Mouse (Mus musculus): ENCODE measurements at regions not wholly inside any gene's neighbourhood (a gene's known extent, or its start where the extent isn't known, plus 50 kb on each side); places are given as distances from the start of the nearest gene placed in this dataset.

DNA sequence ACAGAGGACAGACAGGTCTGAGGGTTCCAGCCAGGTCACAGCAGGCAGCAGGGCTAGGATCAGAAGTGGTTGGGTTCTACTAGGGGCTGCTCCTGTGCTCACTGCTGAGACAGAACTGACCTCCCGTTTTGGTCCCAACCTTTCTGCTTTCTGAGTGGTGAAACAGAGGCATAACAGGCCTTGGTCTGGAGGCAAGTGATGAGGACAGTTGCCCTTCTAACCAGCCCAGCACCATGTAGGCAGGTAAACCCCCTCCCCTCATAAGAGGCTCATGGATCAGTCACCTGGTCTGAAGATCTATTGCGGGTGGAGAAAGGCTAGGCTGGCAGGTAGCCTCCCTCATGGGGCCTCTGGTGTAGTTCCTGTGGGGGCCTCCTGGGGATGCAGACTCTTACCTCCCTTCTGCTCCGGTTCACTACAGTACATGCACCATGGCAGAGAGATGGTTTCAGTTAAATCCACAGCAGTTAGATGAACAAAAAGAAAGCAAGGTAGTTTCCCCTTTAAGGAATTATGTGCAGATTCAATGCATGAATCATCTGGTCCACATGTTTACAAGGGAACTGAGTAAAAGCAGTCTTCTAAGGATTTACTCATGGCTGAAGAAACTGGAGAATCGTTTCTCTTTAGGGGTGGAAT is 61.2 kb downstream of the Calml3 start:
- H3K36me3 ChIP-seq (replicated peaks; ENCODE audit: control insufficient read depth, insufficient read depth, low read depth, low read length): no peaks in the 10 kb centered on the region
- peak overlapping the region; percentile 95 for H3K27ac ChIP-seq (replicated peaks; ENCODE audit: low read depth, low read length)
- no peaks in the 10 kb centered on the region for H3K9me3 ChIP-seq (replicated peaks; ENCODE audit: control insufficient read depth, low read length)
- peak overlapping the region; percentile 50 for H3K9ac ChIP-seq (replicated peaks; ENCODE audit: low read length)
- 16% methylated on average over 4 of the region's 4 CpGs for WGBS
- no peak overlapping the region for H3K4me3 ChIP-seq (ENCODE audit: low read depth, low read length)
- no peak overlapping the region for H3K4me2 ChIP-seq (ENCODE audit: low read depth, low read length)
- peaks cover 3% of the 10 kb centered on the region; the same call in 1 of the 2 replicates for H3K4me1 ChIP-seq (ENCODE audit: control insufficient read depth, insufficient read depth, low read length)
- peak; percentile 76 for ATAC-seq (replicated peaks; ENCODE audit: insufficient number of reproducible peaks, low FRiP score, low TSS enrichment, low read depth)
- DNase-seq (ENCODE audit: low spot score): peak; percentile 74
- no peaks in the 10 kb centered on the region for H3K27me3 ChIP-seq (ENCODE audit: control insufficient read depth, insufficient read depth, low read length)

DNA sequence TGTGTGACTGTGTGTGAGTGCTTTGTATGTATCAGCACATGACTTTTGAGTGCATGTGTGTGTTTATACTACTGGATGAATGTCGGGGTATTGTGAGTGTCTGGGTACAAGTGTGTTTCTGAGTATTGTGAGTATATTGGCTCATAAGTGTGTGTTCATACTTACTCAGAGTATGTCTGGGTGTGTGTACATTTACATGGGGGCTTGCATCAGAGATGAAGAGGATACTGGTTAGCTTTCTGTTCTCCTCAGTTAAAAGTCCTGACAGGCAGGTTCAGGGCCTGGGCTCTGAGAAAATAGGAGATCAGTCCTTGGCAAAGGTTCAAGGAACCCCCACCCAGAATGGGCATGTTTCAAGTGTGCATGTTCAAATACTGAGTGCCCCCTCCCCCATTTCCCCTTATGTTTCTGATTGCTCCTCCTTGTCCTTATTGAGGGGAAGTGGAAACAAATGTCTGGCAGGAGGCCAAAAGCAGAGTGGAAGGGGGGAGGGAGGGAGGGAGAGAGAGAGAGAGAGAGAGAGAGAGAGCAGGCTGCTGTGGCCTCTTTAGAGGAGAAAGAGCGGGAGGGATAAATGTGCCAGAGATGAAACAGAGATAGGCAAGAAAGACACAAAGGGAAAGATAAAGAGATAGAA is 61.9 kb downstream of the Calml3 start:
- Histone ChIP-seq H3K9ac (replicated peaks; ENCODE audit: low read length) (peak overlapping the region; percentile 50), H3K4me2 (ENCODE audit: low read depth, low read length) (no peak overlapping the region), H3K9me3 (replicated peaks; ENCODE audit: control insufficient read depth, low read length) (no peaks in the 10 kb centered on the region), H3K4me3 (ENCODE audit: low read depth, low read length) (no peak overlapping the region), H3K27ac (replicated peaks; ENCODE audit: low read depth, low read length) (peak overlapping the region; percentile 95), H3K27me3 (ENCODE audit: control insufficient read depth, insufficient read depth, low read length) (no peaks in the 10 kb centered on the region), H3K4me1 (ENCODE audit: control insufficient read depth, insufficient read depth, low read length) (peaks cover 3% of the 10 kb centered on the region; the same call in 1 of the 2 replicates), H3K36me3 (replicated peaks; ENCODE audit: control insufficient read depth, insufficient read depth, low read depth, low read length) (no peaks in the 10 kb centered on the region)
- DNase-seq (ENCODE audit: low spot score) (peak; percentile 94), ATAC-seq (replicated peaks; ENCODE audit: insufficient number of reproducible peaks, low FRiP score, low TSS enrichment, low read depth) (peak; percentile 60)
- WGBS: 43% methylated on average over 2 of the region's 2 CpGs

DNA sequence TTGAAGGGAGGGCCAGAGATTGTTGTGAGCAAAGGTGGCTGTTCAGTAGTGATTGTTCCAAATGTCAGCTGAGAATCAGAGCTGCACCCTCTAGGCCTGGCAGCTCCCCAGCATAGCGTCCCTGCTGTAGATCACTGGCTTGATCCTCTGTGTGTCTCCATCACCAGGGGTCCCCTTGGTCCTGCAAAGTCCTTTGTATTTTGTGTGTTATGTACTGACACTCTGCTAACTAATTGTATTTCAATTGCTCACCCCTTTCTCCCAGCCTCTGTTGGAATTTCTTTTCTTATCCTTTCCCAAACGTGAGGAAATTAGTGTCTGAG is 73.5 kb downstream of the Calml3 start:
- no peak overlapping the region for H3K4me2 ChIP-seq (ENCODE audit: low read depth, low read length)
- DNase-seq (ENCODE audit: low spot score) (no peak), ATAC-seq (replicated peaks; ENCODE audit: insufficient number of reproducible peaks, low FRiP score, low TSS enrichment, low read depth) (peak; percentile 68)
- no peaks in the 10 kb centered on the region for H3K36me3 ChIP-seq (replicated peaks; ENCODE audit: control insufficient read depth, insufficient read depth, low read depth, low read length)
- no peaks in the 10 kb centered on the region for H3K9me3 ChIP-seq (replicated peaks; ENCODE audit: control insufficient read depth, low read length)
- 9% methylated on average over 2 of the region's 2 CpGs for WGBS
- H3K9ac ChIP-seq (replicated peaks; ENCODE audit: low read length): no peak overlapping the region
- no peak overlapping the region for H3K4me3 ChIP-seq (ENCODE audit: low read depth, low read length)
- peak overlapping the region; percentile 28 for H3K27ac ChIP-seq (replicated peaks; ENCODE audit: low read depth, low read length)
- H3K4me1 ChIP-seq (ENCODE audit: control insufficient read depth, insufficient read depth, low read length): no peaks in the 10 kb centered on the region
- H3K27me3 ChIP-seq (ENCODE audit: control insufficient read depth, insufficient read depth, low read length): no peaks in the 10 kb centered on the region

DNA sequence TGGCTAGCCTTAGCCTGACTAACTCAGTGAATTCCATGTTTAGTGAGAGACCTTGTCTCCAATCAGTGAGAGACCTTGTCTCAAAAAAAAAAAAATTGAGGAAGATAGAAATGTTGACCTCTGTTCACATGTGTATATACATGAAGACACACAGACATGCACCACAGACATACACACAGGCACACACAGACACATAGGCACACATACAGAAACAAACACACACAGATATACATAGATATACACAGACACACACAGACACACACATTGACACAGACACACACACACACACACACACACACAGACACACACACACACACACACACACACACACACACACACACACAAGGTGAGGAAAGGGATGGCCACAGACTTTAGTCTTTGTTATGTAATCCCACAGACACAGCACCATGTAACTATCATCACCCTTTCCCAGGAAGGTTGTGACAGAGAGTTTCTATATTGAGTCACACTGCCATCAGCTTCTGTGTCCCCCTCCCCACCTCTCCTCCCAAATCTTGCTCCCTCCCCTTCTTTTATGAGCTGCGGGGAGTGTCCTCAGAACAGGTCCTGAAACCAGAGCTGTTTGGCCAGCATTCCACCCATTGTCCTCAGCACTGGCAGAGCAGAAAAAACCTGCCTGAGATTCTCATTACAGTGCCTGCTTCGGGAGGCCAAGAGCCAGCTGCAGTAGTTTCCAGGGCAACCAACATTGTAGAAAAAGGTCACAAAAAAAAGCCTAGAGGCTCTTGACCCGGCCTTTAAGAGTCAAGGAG is 74.0 kb downstream of the Calml3 start:
- Histone ChIP-seq H3K9ac (replicated peaks; ENCODE audit: low read length) (0 out of 2 replicates have a peak overlapping the region, but pooled peaks have one; percentile 22), H3K36me3 (replicated peaks; ENCODE audit: control insufficient read depth, insufficient read depth, low read depth, low read length) (no peaks in the 10 kb centered on the region), H3K4me2 (ENCODE audit: low read depth, low read length) (no peak overlapping the region), H3K4me3 (ENCODE audit: low read depth, low read length) (no peak overlapping the region), H3K27me3 (ENCODE audit: control insufficient read depth, insufficient read depth, low read length) (no peaks in the 10 kb centered on the region), H3K9me3 (replicated peaks; ENCODE audit: control insufficient read depth, low read length) (no peaks in the 10 kb centered on the region), H3K27ac (replicated peaks; ENCODE audit: low read depth, low read length) (peak overlapping the region; percentile 28), H3K4me1 (ENCODE audit: control insufficient read depth, insufficient read depth, low read length) (no peaks in the 10 kb centered on the region)
- WGBS: 0% methylated on average over 3 of the region's 3 CpGs
- ATAC-seq (replicated peaks; ENCODE audit: insufficient number of reproducible peaks, low FRiP score, low TSS enrichment, low read depth) (peak; percentile 88), DNase-seq (ENCODE audit: low spot score) (peak; percentile 69)

DNA sequence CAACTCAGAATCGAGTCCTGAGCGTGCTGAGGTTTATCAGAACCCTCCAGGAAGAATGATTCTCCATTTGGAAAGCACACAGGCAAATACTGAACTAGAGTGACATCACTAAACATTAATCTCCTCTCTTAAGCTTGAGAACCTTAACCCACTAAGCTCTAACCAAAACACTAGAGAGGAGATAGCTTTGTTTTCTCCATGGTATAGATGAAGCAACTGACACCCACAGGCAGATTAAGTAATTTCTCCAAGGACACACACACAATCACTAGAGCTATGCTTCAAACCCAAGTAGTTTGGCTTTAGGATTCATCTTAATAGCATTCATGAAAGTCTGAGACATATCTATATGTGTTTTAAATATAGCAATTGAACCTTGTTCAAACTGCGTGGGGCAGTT is 75.2 kb downstream of the Calml3 start:
- Histone ChIP-seq H3K9ac (replicated peaks; ENCODE audit: low read length) (no peak overlapping the region), H3K4me2 (ENCODE audit: low read depth, low read length) (no peak overlapping the region), H3K27ac (replicated peaks; ENCODE audit: low read depth, low read length) (no peak overlapping the region), H3K4me3 (ENCODE audit: low read depth, low read length) (no peak overlapping the region), H3K4me1 (ENCODE audit: control insufficient read depth, insufficient read depth, low read length) (no peaks in the 10 kb centered on the region), H3K27me3 (ENCODE audit: control insufficient read depth, insufficient read depth, low read length) (no peaks in the 10 kb centered on the region), H3K36me3 (replicated peaks; ENCODE audit: control insufficient read depth, insufficient read depth, low read depth, low read length) (no peaks in the 10 kb centered on the region), H3K9me3 (replicated peaks; ENCODE audit: control insufficient read depth, low read length) (no peaks in the 10 kb centered on the region)
- WGBS: 89% methylated on average over 3 of the region's 3 CpGs
- DNase-seq (ENCODE audit: low spot score): no peak
- no peak for ATAC-seq (replicated peaks; ENCODE audit: insufficient number of reproducible peaks, low FRiP score, low TSS enrichment, low read depth)

DNA sequence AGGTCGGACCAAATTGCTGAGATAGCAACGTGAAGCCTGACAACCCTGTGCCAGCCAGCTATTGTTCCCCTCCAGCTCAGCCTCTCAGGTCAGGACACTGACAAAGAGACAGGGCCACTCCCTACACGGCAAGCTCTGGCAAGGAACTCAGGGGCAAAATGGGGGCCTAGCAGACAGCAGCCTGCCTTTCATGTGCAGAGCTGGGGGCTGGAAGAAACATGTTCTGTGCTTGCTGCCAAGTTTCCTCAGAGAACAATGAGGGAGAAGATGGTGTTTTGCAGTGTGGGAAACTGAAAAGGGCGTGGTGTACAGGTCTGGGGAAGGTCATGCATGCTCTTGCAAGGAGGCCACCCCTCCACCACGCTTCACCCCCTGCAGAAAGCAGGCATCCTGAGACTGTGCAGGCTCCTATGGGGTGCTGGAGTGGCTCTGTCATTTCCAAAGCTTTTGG is 77.8 kb downstream of the Calml3 start:
- no peak overlapping the region for H3K27ac ChIP-seq (replicated peaks; ENCODE audit: low read depth, low read length)
- no peaks in the 10 kb centered on the region for H3K4me1 ChIP-seq (ENCODE audit: control insufficient read depth, insufficient read depth, low read length)
- H3K9ac ChIP-seq (replicated peaks; ENCODE audit: low read length): no peak overlapping the region
- H3K27me3 ChIP-seq (ENCODE audit: control insufficient read depth, insufficient read depth, low read length): no peaks in the 10 kb centered on the region
- no peaks in the 10 kb centered on the region for H3K36me3 ChIP-seq (replicated peaks; ENCODE audit: control insufficient read depth, insufficient read depth, low read depth, low read length)
- no peak overlapping the region for H3K4me3 ChIP-seq (ENCODE audit: low read depth, low read length)
- H3K9me3 ChIP-seq (replicated peaks; ENCODE audit: control insufficient read depth, low read length): no peaks in the 10 kb centered on the region
- DNase-seq (ENCODE audit: low spot score) (no peak), ATAC-seq (replicated peaks; ENCODE audit: insufficient number of reproducible peaks, low FRiP score, low TSS enrichment, low read depth) (0 out of 2 replicates have a peak, but pooled peaks have one; percentile 54)
- WGBS: 45% methylated on average over 5 of the region's 5 CpGs
- no peak overlapping the region for H3K4me2 ChIP-seq (ENCODE audit: low read depth, low read length)

DNA sequence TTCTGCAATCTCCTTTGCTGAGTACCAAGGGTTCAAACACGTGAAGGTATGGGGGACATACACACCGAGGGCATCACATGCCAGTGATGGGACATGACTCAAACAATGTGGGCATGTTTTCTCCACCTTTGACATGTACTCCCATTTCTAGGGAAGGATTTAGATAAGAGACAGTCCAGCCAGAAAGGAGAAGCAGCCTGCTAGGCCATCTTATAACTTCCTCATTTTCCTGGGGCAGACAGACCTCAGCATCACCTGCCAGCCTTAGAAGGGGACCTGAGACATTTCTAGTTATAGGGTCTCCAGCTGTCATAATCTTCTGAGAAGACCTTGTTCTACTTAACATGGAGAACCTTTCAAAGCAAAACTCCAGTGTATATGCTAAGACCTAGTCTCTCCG is 78.3 kb downstream of the Calml3 start:
- Histone ChIP-seq H3K4me2 (ENCODE audit: low read depth, low read length) (no peak overlapping the region), H3K27me3 (ENCODE audit: control insufficient read depth, insufficient read depth, low read length) (no peaks in the 10 kb centered on the region), H3K36me3 (replicated peaks; ENCODE audit: control insufficient read depth, insufficient read depth, low read depth, low read length) (no peaks in the 10 kb centered on the region), H3K9ac (replicated peaks; ENCODE audit: low read length) (no peak overlapping the region), H3K9me3 (replicated peaks; ENCODE audit: control insufficient read depth, low read length) (no peaks in the 10 kb centered on the region), H3K27ac (replicated peaks; ENCODE audit: low read depth, low read length) (no peak overlapping the region), H3K4me3 (ENCODE audit: low read depth, low read length) (no peak overlapping the region), H3K4me1 (ENCODE audit: control insufficient read depth, insufficient read depth, low read length) (no peaks in the 10 kb centered on the region)
- DNase-seq (ENCODE audit: low spot score): no peak
- 82% methylated on average over 3 of the region's 3 CpGs for WGBS
- no peak for ATAC-seq (replicated peaks; ENCODE audit: insufficient number of reproducible peaks, low FRiP score, low TSS enrichment, low read depth)

DNA sequence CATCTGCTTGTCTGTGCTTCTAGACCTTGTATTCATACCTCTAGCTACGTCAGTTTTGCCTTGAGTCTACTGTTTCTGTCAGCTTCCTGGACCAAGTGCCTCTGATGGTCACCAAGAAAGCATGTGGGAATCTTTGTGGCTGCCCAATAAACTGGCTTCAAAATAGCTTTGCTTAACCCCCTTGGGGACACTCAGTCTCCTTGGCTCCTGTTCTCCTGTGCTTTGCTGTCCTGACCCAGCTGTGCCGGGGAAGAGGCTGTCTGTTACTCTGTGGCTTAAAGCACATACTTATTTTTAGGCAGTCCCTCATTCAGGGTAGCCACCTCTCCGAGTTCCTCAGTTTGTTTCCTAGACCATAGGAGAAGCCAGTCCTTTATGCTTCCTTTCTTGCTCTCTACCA is 79.8 kb downstream of the Calml3 start:
- Histone ChIP-seq H3K27me3 (ENCODE audit: control insufficient read depth, insufficient read depth, low read length) (no peaks in the 10 kb centered on the region), H3K36me3 (replicated peaks; ENCODE audit: control insufficient read depth, insufficient read depth, low read depth, low read length) (no peaks in the 10 kb centered on the region), H3K9ac (replicated peaks; ENCODE audit: low read length) (no peak overlapping the region), H3K27ac (replicated peaks; ENCODE audit: low read depth, low read length) (no peak overlapping the region), H3K4me3 (ENCODE audit: low read depth, low read length) (no peak overlapping the region), H3K9me3 (replicated peaks; ENCODE audit: control insufficient read depth, low read length) (no peaks in the 10 kb centered on the region), H3K4me2 (ENCODE audit: low read depth, low read length) (no peak overlapping the region), H3K4me1 (ENCODE audit: control insufficient read depth, insufficient read depth, low read length) (no peaks in the 10 kb centered on the region)
- WGBS: 84% methylated on average over 3 of the region's 3 CpGs
- DNase-seq (ENCODE audit: low spot score): no peak
- no peak for ATAC-seq (replicated peaks; ENCODE audit: insufficient number of reproducible peaks, low FRiP score, low TSS enrichment, low read depth)
